Mouse (Mus musculus) myocyte (in vitro differentiated cells): ENCODE measurements around the gene Spata5.

Experiments
- MAX ChIP-seq: IDR thresholded peaks from one replicate; pipeline ENCODE4 v1.6.1; 2011; ENCODE audit warnings: low read depth, mild to moderate bottlenecking, control low read depth
- MYOD1 ChIP-seq, 3 experiments: IDR thresholded peaks; one replicate each; pipeline ENCODE4 v1.6.1; 2011; ENCODE audit warnings: control low read depth in 2 of 3, low read depth in 2 of 3, mild to moderate bottlenecking in 2 of 3, moderate library complexity in 1 of 3; ENCODE audit not compliant: insufficient read length in 2 of 3, control insufficient read depth in 1 of 3
- POLR2A ChIP-seq: IDR thresholded peaks from one replicate; pipeline ENCODE4 v1.6.1; 2011; ENCODE audit warnings: low read depth, mild to moderate bottlenecking, control low read depth, moderate library complexity; ENCODE audit not compliant: insufficient read length
- POLR2AphosphoS2 ChIP-seq: IDR thresholded peaks from one replicate; pipeline ENCODE4 v1.6.1; 2011; ENCODE audit warnings: low read depth, control low read depth; ENCODE audit not compliant: insufficient read length
- USF1 ChIP-seq: IDR thresholded peaks from one replicate; pipeline ENCODE4 v1.6.1; 2011; ENCODE audit warnings: low read depth, mild to moderate bottlenecking, control low read depth, moderate library complexity

DNA sequence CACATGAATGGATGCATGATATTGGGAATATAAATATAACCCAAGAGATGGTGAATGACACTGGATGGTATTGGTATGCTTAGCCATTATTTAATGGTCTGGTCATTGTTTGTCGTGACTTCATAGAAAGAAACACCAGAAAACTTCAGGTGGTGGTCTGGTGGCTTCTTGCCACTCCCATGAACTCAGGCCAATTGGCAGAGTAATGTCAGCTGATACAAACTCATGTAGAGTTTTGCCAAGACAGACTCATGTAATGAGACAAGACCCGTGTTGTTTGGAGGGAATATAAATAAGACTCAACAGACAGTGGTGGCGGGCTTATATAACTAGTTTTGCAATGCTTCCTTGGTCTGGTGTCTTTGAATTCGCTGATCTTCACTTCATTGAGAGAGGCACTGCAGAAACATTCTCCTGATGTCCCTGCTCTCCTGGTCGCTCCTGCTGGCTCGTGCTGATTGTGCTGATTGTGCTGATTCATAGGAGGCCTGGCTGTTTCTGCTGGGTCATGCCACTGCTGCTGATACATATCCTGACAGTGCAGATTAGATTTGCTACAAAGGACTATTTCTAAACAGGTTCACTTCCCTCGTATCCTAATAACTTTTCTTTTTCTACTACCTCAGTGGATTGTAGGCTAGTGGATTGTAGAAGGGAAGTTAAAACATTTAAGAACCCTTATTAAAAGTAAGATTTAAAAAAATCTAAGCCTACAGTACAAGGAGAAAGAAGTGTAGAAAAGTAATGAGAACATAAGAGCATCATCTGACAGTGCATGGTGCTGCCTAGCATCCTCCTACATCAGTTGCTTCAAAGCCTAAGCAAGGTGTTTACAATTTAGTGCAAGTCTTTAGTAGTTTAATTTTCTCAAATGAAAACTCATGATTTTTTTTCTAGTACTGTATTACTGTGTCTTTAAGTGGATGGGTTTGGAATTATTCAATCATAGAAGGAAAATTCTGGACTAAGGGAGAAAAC lies 90.6 kb downstream of the Spata5 start:
- TF ChIP-seq POLR2A = no peak
- no peak for TF ChIP-seq USF1
- no peak for TF ChIP-seq POLR2AphosphoS2
- no peak for TF ChIP-seq MYOD1 (IDR thresholded peaks at IDR 0.05; ENCODE audit: control insufficient read depth in 1 of 3, insufficient read length in 2 of 3, low read depth in 2 of 3)
- TF ChIP-seq MAX = no peak
